Mouse (Mus musculus) embryonic facial prominence, embryonic 12.5 days (tissue): Measurements from ENCODE around the gene Hist1h2bb. TPM values are rescaled to one million over a fixed set of nuclear protein-coding genes. Genes with fewer than 3 reads are reported as not detected.
"Not testable (repeated sequence)": the region's sequence is repeated elsewhere in the genome, so short reads cannot be mapped to it uniquely, and the experiment has no call there.

ENCODE experiments used
- ATAC-seq: fragments of 200-750 bp; cut with Nextera tagmentation; 2 replicates; pipeline ENCODE4 v1.8.0; 2017; ENCODE audit not compliant: insufficient number of reproducible peaks, insufficient read depth, low FRiP score, low TSS enrichment
- H3K27ac ChIP-seq: fragments of 300-500 bp; sonication (generic); 2 replicates; pipeline ENCODE4 v1.5.1; 2016; ENCODE audit warnings: mild to moderate bottlenecking
- H3K27me3 ChIP-seq: fragments of 300-500 bp; sonication (generic); 2 replicates; pipeline ENCODE4 v1.6.1; 2016; ENCODE audit warnings: mild to moderate bottlenecking, moderate library complexity
- H3K36me3 ChIP-seq: fragments of 300-500 bp; sonication (generic); 2 replicates; pipeline ENCODE4 v1.6.1; 2016; ENCODE audit warnings: mild to moderate bottlenecking
- H3K4me1 ChIP-seq: fragments of 300-500 bp; sonication (generic); 2 replicates; pipeline ENCODE4 v1.6.1; 2016
- H3K4me2 ChIP-seq: fragments of 300-500 bp; sonication (generic); replicated peaks from 2 replicates; pipeline ENCODE4 v1.6.1; 2016; ENCODE audit warnings: mild to moderate bottlenecking, moderate library complexity
- H3K4me3 ChIP-seq: fragments of 300-500 bp; sonication (generic); 2 replicates; pipeline ENCODE4 v1.5.1; 2016; ENCODE audit warnings: mild to moderate bottlenecking
- H3K9ac ChIP-seq: fragments of 300-500 bp; sonication (generic); 2 replicates; pipeline ENCODE4 v1.6.1; 2016; ENCODE audit warnings: mild to moderate bottlenecking, moderate library complexity
- H3K9me3 ChIP-seq: fragments of 300-500 bp; sonication (generic); 2 replicates; pipeline ENCODE4 v1.6.1; 2016; ENCODE audit warnings: mild to moderate bottlenecking, moderate library complexity
- whole genome bisulfite sequencing: fragments of 180-500 bp; shearing (Covaris S2); methylation state at CpG from one replicate; pipeline ENCODE4 v1.1.7; 2016; 5-methylcytosine and 5-hydroxymethylcytosine counted together
- polyA plus RNA-seq: library from polyadenylated mRNA; unstranded; fragments of >200 nt; fragmentation: Nextera tagmentation; extraction: Ambion mirVana; gene quantifications from 2 replicates; pipeline ENCODE4 v1.2.1, GENCODE M21; 2016

Hist1h2bb gene
- polyA plus RNA-seq, 1 experiment from 2014 or later, result 3.6 TPM

- Histone ChIP-seq H3K4me2 (no peak overlapping the region), H3K27ac (no peak overlapping the region), H3K9ac (no peak overlapping the region), H3K36me3 (no peaks in the 10 kb centered on the region), H3K9me3 (no peaks in the 10 kb centered on the region), H3K4me1 (peaks cover 14% of the 10 kb centered on the region; the same call in 1 of the 2 replicates), H3K4me3 (no peak overlapping the region), H3K27me3 (no peaks in the 10 kb centered on the region)
- WGBS, result 87% methylated on average over 4 of the region's 4 CpGs
- no peak for ATAC-seq
Observed at GRCm38 (mm10) chr13:23708041-23708440, 38.5 kb upstream of the Hist1h2bb start.

GRCm38 (mm10) chr13:23708654-23709053, 37.9 kb upstream of the Hist1h2bb start:
- Histone ChIP-seq H3K4me3 (no peak overlapping the region), H3K36me3 (no peaks in the 10 kb centered on the region), H3K9me3 (no peaks in the 10 kb centered on the region), H3K4me2 (no peak overlapping the region), H3K27me3 (no peaks in the 10 kb centered on the region), H3K9ac (no peak overlapping the region), H3K4me1 (peaks cover 14% of the 10 kb centered on the region; the same call in 1 of the 2 replicates), H3K27ac (no peak overlapping the region)
- no peak for ATAC-seq
- 60% methylated on average over 4 of the region's 4 CpGs for WGBS

- H3K4me3 ChIP-seq, result peak overlapping the region; percentile 36
- peak overlapping the region; percentile 43 for H3K9ac ChIP-seq
- H3K27me3 ChIP-seq, result no peaks in the 10 kb centered on the region
- H3K9me3 ChIP-seq, result no peaks in the 10 kb centered on the region
- H3K4me1 ChIP-seq, result peaks cover 14% of the 10 kb centered on the region; the same call in 1 of the 2 replicates
- ATAC-seq, result no peak
- H3K4me2 ChIP-seq, result peak overlapping the region; percentile 62
- H3K36me3 ChIP-seq, result no peaks in the 10 kb centered on the region
- WGBS, result 12% methylated on average over 15 of the region's 15 CpGs
- no peak overlapping the region for H3K27ac ChIP-seq
Observed at GRCm38 (mm10) chr13:23709714-23710373, 36.7 kb upstream of the Hist1h2bb start.

GRCm38 (mm10) chr13:23710374-23711089, 36.0 kb upstream of the Hist1h2bb start, which contains the start of gene Hfe:
TSS of gene Hfe (minus strand) at chr13:23710854.
- WGBS, result 3% methylated on average over 17 of the region's 17 CpGs
- H3K9me3 ChIP-seq, result no peaks in the 10 kb centered on the region
- peak within 1 kb of the TSS; percentile 43 for H3K9ac ChIP-seq
- no peak for ATAC-seq
- no peaks in the 10 kb centered on the region for H3K27me3 ChIP-seq
- no peaks in the 10 kb centered on the region for H3K36me3 ChIP-seq
- H3K4me2 ChIP-seq, result peak within 1 kb of the TSS; percentile 62
- H3K4me1 ChIP-seq, result peaks cover 14% of the 10 kb centered on the region; the same call in 1 of the 2 replicates
- H3K27ac ChIP-seq, result no peak within 1 kb of the TSS
- H3K4me3 ChIP-seq, result peak within 1 kb of the TSS; percentile 36

- Histone ChIP-seq H3K4me2 (no peak overlapping the region), H3K27ac (no peak overlapping the region), H3K27me3 (no peaks in the 10 kb centered on the region), H3K9ac (no peak overlapping the region), H3K9me3 (no peaks in the 10 kb centered on the region), H3K4me3 (no peak overlapping the region), H3K36me3 (no peaks in the 10 kb centered on the region), H3K4me1 (no peaks in the 10 kb centered on the region)
- ATAC-seq, result no peak
- WGBS, result 83% methylated on average over 5 of the region's 5 CpGs
Observed at GRCm38 (mm10) chr13:23716261-23717042, 30.1 kb upstream of the Hist1h2bb start.

GRCm38 (mm10) chr13:23717176-23717575, 29.4 kb upstream of the Hist1h2bb start:
- no peaks in the 10 kb centered on the region for H3K9me3 ChIP-seq
- no peak overlapping the region for H3K4me2 ChIP-seq
- 59% methylated on average over 11 of the region's 11 CpGs for WGBS
- H3K27ac ChIP-seq, result no peak overlapping the region
- H3K27me3 ChIP-seq, result no peaks in the 10 kb centered on the region
- H3K36me3 ChIP-seq, result no peaks in the 10 kb centered on the region
- H3K4me3 ChIP-seq, result no peak overlapping the region
- no peak for ATAC-seq
- no peak overlapping the region for H3K9ac ChIP-seq
- no peaks in the 10 kb centered on the region for H3K4me1 ChIP-seq

- not testable (repeated sequence) for H3K4me3 ChIP-seq, H3K9ac ChIP-seq, H3K36me3 ChIP-seq, H3K4me1 ChIP-seq, H3K27me3 ChIP-seq, H3K4me2 ChIP-seq, H3K27ac ChIP-seq, H3K9me3 ChIP-seq, ATAC-seq
- 18% methylated on average over 2 of the region's 2 CpGs for WGBS
Observed at GRCm38 (mm10) chr13:23717593-23718245, 28.8 kb upstream of the Hist1h2bb start.

GRCm38 (mm10) chr13:23724239-23724638, 22.3 kb upstream of the Hist1h2bb start:
- H3K9ac ChIP-seq, result no peak overlapping the region
- H3K9me3 ChIP-seq, result no peaks in the 10 kb centered on the region
- H3K27me3 ChIP-seq, result no peaks in the 10 kb centered on the region
- 87% methylated on average over 4 of the region's 4 CpGs for WGBS
- no peaks in the 10 kb centered on the region for H3K4me1 ChIP-seq
- no peak overlapping the region for H3K4me3 ChIP-seq
- ATAC-seq, result no peak
- H3K36me3 ChIP-seq, result no peaks in the 10 kb centered on the region
- no peak overlapping the region for H3K27ac ChIP-seq
- H3K4me2 ChIP-seq, result no peak overlapping the region

GRCm38 (mm10) chr13:23725213-23725612, 21.3 kb upstream of the Hist1h2bb start:
- Histone ChIP-seq H3K36me3 (no peaks in the 10 kb centered on the region), H3K4me2 (no peak overlapping the region), H3K4me3 (no peak overlapping the region), H3K27me3 (no peaks in the 10 kb centered on the region), H3K9me3 (no peaks in the 10 kb centered on the region), H3K9ac (no peak overlapping the region), H3K4me1 (no peaks in the 10 kb centered on the region), H3K27ac (no peak overlapping the region)
- ATAC-seq, result no peak
- no CpG with 5 or more reads among the region's 1 CpGs for WGBS

GRCm38 (mm10) chr13:23728472-23729191, 17.9 kb upstream of the Hist1h2bb start:
- no peak for ATAC-seq
- Histone ChIP-seq H3K4me1 (no peaks in the 10 kb centered on the region), H3K9me3 (no peaks in the 10 kb centered on the region), H3K27me3 (no peaks in the 10 kb centered on the region), H3K27ac (no peak overlapping the region), H3K9ac (no peak overlapping the region), H3K36me3 (no peaks in the 10 kb centered on the region), H3K4me3 (no peak overlapping the region), H3K4me2 (no peak overlapping the region)
- 90% methylated on average over 18 of the region's 18 CpGs for WGBS

GRCm38 (mm10) chr13:23729192-23729525, 17.4 kb upstream of the Hist1h2bb start:
- WGBS, result 93% methylated on average over 9 of the region's 9 CpGs
- no peaks in the 10 kb centered on the region for H3K36me3 ChIP-seq
- no peaks in the 10 kb centered on the region for H3K9me3 ChIP-seq
- H3K4me2 ChIP-seq, result no peak overlapping the region
- ATAC-seq, result no peak
- H3K4me1 ChIP-seq, result no peaks in the 10 kb centered on the region
- no peak overlapping the region for H3K27ac ChIP-seq
- H3K4me3 ChIP-seq, result no peak overlapping the region
- no peaks in the 10 kb centered on the region for H3K27me3 ChIP-seq
- H3K9ac ChIP-seq, result no peak overlapping the region
